Comparison of ENCODE assay signal across 14 mouse cellular contexts in genomic region chr11:55712350-55712749, GRCm38 (mm10).
DNase-seq lines count a peak whose midpoint lies in the region; ATAC-seq and TF ChIP-seq lines count a peak whose summit lies in the region.
"Had no signal": no experiment of that assay in that cellular context is flagged by ENCODE, and none has a peak within 500 bp of the region (broad histone marks: within the 10 kb centered on the region; RNA-seq: fewer than 3 reads in every experiment).

No protein-coding gene starts in this region.

- H3K4me1 ChIP-seq in midbrain, postnatal 0 days (ENCODE audit: insufficient read depth, low read length): no peaks in the 10 kb centered on the region
- no peaks in the 10 kb centered on the region for H3K4me1 ChIP-seq in midbrain, embryonic 15.5 days
- H3K4me1 ChIP-seq: hindbrain, embryonic 12.5 days; liver, embryonic 15.5 days; midbrain, embryonic 12.5 days had no signal

- no peak for TF ChIP-seq CTCF in midbrain, postnatal 0 days (IDR thresholded peaks at IDR 0.05)

- H3K36me3 ChIP-seq in midbrain, postnatal 0 days (ENCODE audit: insufficient read depth, low read length): no peaks in the 10 kb centered on the region
- no peaks in the 10 kb centered on the region for H3K36me3 ChIP-seq in midbrain, embryonic 15.5 days (replicated peaks)
- H3K36me3 ChIP-seq: hindbrain, embryonic 12.5 days; liver, embryonic 15.5 days; midbrain, embryonic 12.5 days had no signal

- H3K9me3 ChIP-seq in midbrain, postnatal 0 days (ENCODE audit: low read length): no peaks in the 10 kb centered on the region
- H3K9me3 ChIP-seq in midbrain, embryonic 15.5 days: no peaks in the 10 kb centered on the region
- H3K9me3 ChIP-seq: hindbrain, embryonic 12.5 days; liver, embryonic 15.5 days; midbrain, embryonic 12.5 days had no signal

- peak; percentile 27 for DNase-seq in kidney, adult 18-20 months
- DNase-seq in kidney, postnatal 4 days: no peak
- peak; percentile 73 for DNase-seq in midbrain, postnatal 0 days (ENCODE audit: low spot score)
- DNase-seq in cerebellum, adult 9-10 months: peak; percentile 88
- peak; percentile 5 to 14 for DNase-seq in layer of hippocampus, postnatal 10 days (ENCODE audit: low spot score in 2 of 2)
- DNase-seq in urinary bladder, postnatal 36 days (ENCODE audit: low spot score in 2 of 2): no peak
- DNase-seq: lung, postnatal 4 days had no signal

- no peak overlapping the region for H3K27ac ChIP-seq in midbrain, postnatal 0 days (ENCODE audit: low read depth, low read length)
- no peak overlapping the region for H3K27ac ChIP-seq in midbrain, embryonic 15.5 days
- H3K27ac ChIP-seq: hindbrain, embryonic 12.5 days; kidney, postnatal 0 days; liver, embryonic 15.5 days; midbrain, embryonic 12.5 days had no signal

- H3K4me3 ChIP-seq in midbrain, postnatal 0 days (ENCODE audit: low read depth, low read length): no peak overlapping the region
- no peak overlapping the region for H3K4me3 ChIP-seq in midbrain, embryonic 15.5 days
- H3K4me3 ChIP-seq: hindbrain, embryonic 12.5 days; liver, embryonic 15.5 days; midbrain, embryonic 12.5 days had no signal

- no peak overlapping the region for H3K4me2 ChIP-seq in midbrain, postnatal 0 days (ENCODE audit: low read depth, low read length, poor library complexity, severe bottlenecking)
- no peak overlapping the region for H3K4me2 ChIP-seq in midbrain, embryonic 15.5 days
- H3K4me2 ChIP-seq: heart, embryonic 11.5 days; hindbrain, embryonic 12.5 days; liver, embryonic 15.5 days; midbrain, embryonic 12.5 days had no signal

- H3K9ac ChIP-seq in midbrain, postnatal 0 days (replicated peaks; ENCODE audit: low read length, poor library complexity, severe bottlenecking): no peak overlapping the region
- H3K9ac ChIP-seq in midbrain, embryonic 15.5 days: no peak overlapping the region
- H3K9ac ChIP-seq: hindbrain, embryonic 12.5 days; liver, embryonic 15.5 days; midbrain, embryonic 12.5 days had no signal

- ATAC-seq in midbrain, postnatal 0 days (ENCODE audit: low FRiP score): no peak
- ATAC-seq in midbrain, embryonic 15.5 days (replicated peaks): no peak
- ATAC-seq: activated CD4-positive, CD25-positive, alpha-beta regulatory T cell, adult 4 months had no signal

- H3K27me3 ChIP-seq in midbrain, postnatal 0 days (ENCODE audit: insufficient read depth, low read length): no peaks in the 10 kb centered on the region
- no peaks in the 10 kb centered on the region for H3K27me3 ChIP-seq in midbrain, embryonic 15.5 days (replicated peaks)
- H3K27me3 ChIP-seq: hindbrain, embryonic 12.5 days; liver, embryonic 15.5 days; midbrain, embryonic 12.5 days had no signal

- 80% methylated on average over 1 of the region's 1 CpGs for WGBS in midbrain, postnatal 0 days
- 88% methylated on average over 1 of the region's 1 CpGs for WGBS in midbrain, embryonic 15.5 days

Comparison
In these comparisons a context has a peak if more than half of its experiments do, and no peak if none do; other contexts are left out.
1. DNase-seq: peak in kidney, adult 18-20 months (single experiment), midbrain, postnatal 0 days (single experiment), cerebellum, adult 9-10 months (single experiment) and layer of hippocampus, postnatal 10 days (2 of 2); none in kidney, postnatal 4 days (0 of 2) and urinary bladder, postnatal 36 days (0 of 2).